Mouse (Mus musculus) E14TG2a.4 (cell line): ENCODE data around the gene Cdnf.
A peak's percentile ranks its signal among the peaks of the same experiment; 100 is the strongest.

Source experiments
- H3K27me3 ChIP-seq: 2 replicates; pipeline ENCODE4 v1.6.1; 2014; ENCODE audit warnings: low read length, control low read depth; ENCODE audit not compliant: insufficient read depth
- H3K36me3 ChIP-seq: 2 replicates; pipeline ENCODE4 v1.6.1; 2014; ENCODE audit warnings: low read length, control low read depth; ENCODE audit not compliant: insufficient read depth
- H3K4me1 ChIP-seq: replicated peaks from 2 replicates; pipeline ENCODE4 v1.6.1; 2014; ENCODE audit warnings: low read depth, low read length, control low read depth
- H3K4me3 ChIP-seq: replicated peaks from 2 replicates; pipeline ENCODE4 v1.5.1; 2014; ENCODE audit warnings: mild to moderate bottlenecking, low read length
- H3K9me3 ChIP-seq: 2 replicates; pipeline ENCODE4 v1.6.1; 2014; ENCODE audit warnings: low read length, control low read depth
- CTCF ChIP-seq: conservative IDR thresholded peaks from 2 replicates; pipeline ENCODE4 v1.5.1; 2014; ENCODE audit warnings: low read length
- NANOG ChIP-seq: IDR thresholded peaks from 2 replicates; pipeline ENCODE4 v1.6.1; 2014; ENCODE audit warnings: borderline replicate concordance, low read length, mixed read lengths
- POU5F1 ChIP-seq: IDR thresholded peaks from 2 replicates; pipeline ENCODE4 v1.6.1; 2014; ENCODE audit warnings: low read length, borderline replicate concordance

The Cdnf gene

GRCm38 (mm10) chr2:3512552-3513454 is at the start of gene Cdnf, which contains the start of the genes Gm45902 and Hspa14:
TSS of gene Cdnf (plus strand) at chr2:3513030.
TSS of gene Gm45902 (minus strand) at chr2:3512790.
TSS of gene Hspa14 (minus strand) at chr2:3512814.
- TF ChIP-seq NANOG (no peak), CTCF (no peak), POU5F1 (no peak)
- Histone ChIP-seq H3K9me3 (no peaks in the 10 kb centered on the region), H3K4me1 (peaks cover 34% of the 10 kb centered on the region), H3K36me3 (peaks cover 36% of the 10 kb centered on the region), H3K27me3 (no peaks in the 10 kb centered on the region), H3K4me3 (peak within 1 kb of the TSS; percentile 99)

- Histone ChIP-seq H3K4me3 (peak overlapping the region; percentile 93), H3K9me3 (no peaks in the 10 kb centered on the region), H3K36me3 (peaks cover 32% of the 10 kb centered on the region), H3K27me3 (peaks cover 9% of the 10 kb centered on the region), H3K4me1 (peaks cover 21% of the 10 kb centered on the region)
- TF ChIP-seq POU5F1: no peak
- TF ChIP-seq NANOG: no peak
- TF ChIP-seq CTCF: no peak
Measured at GRCm38 (mm10) chr2:3473891-3474290, 38.9 kb upstream of the Cdnf start.

- TF ChIP-seq NANOG (no peak), POU5F1 (no peak), CTCF (no peak)
- peaks cover 2% of the 10 kb centered on the region; the same call in 1 of the 2 replicates for H3K9me3 ChIP-seq
- H3K4me1 ChIP-seq: peaks cover 21% of the 10 kb centered on the region
- peak overlapping the region; percentile 93 for H3K4me3 ChIP-seq
- peaks cover 29% of the 10 kb centered on the region for H3K36me3 ChIP-seq
- peaks cover 9% of the 10 kb centered on the region for H3K27me3 ChIP-seq
Measured at GRCm38 (mm10) chr2:3474361-3474805, 38.4 kb upstream of the Cdnf start.

GRCm38 (mm10) chr2:3474861-3475283 is 38.0 kb upstream of the Cdnf start, which contains the start of gene Suv39h2:
TSS of gene Suv39h2 (minus strand) at chr2:3475031.
- Histone ChIP-seq H3K4me3 (peak within 1 kb of the TSS; percentile 93), H3K36me3 (peaks cover 25% of the 10 kb centered on the region), H3K9me3 (peaks cover 4% of the 10 kb centered on the region; the same call in 1 of the 2 replicates), H3K4me1 (peaks cover 21% of the 10 kb centered on the region), H3K27me3 (peaks cover 9% of the 10 kb centered on the region)
- TF ChIP-seq CTCF: no peak
- TF ChIP-seq POU5F1: no peak
- TF ChIP-seq NANOG: no peak

- H3K4me3 ChIP-seq: no peak overlapping the region
- no peak for TF ChIP-seq POU5F1
- TF ChIP-seq NANOG: no peak
- no peak for TF ChIP-seq CTCF
Measured at GRCm38 (mm10) chr2:3475746-3476251, 37.0 kb upstream of the Cdnf start.

GRCm38 (mm10) chr2:3480239-3480638 is 32.6 kb upstream of the Cdnf start:
- Histone ChIP-seq H3K4me1 (peaks cover 8% of the 10 kb centered on the region), H3K36me3 (peaks cover 4% of the 10 kb centered on the region; the same call in 1 of the 2 replicates), H3K27me3 (peaks cover 9% of the 10 kb centered on the region), H3K9me3 (peaks cover 4% of the 10 kb centered on the region; the same call in 1 of the 2 replicates), H3K4me3 (no peak overlapping the region)
- TF ChIP-seq POU5F1 (no peak), CTCF (0 out of 2 replicates have a peak, but pooled peaks have one; percentile 6), NANOG (no peak)

More at GRCm38 (mm10) chr2:3475746-3476251, 37.0 kb upstream of the Cdnf start:
- Histone ChIP-seq H3K27me3 (peaks cover 9% of the 10 kb centered on the region), H3K4me1 (peaks cover 21% of the 10 kb centered on the region), H3K9me3 (peaks cover 4% of the 10 kb centered on the region; the same call in 1 of the 2 replicates), H3K36me3 (peaks cover 15% of the 10 kb centered on the region)

- H3K36me3 ChIP-seq: peaks cover 54% of the 10 kb centered on the region
- no peaks in the 10 kb centered on the region for H3K27me3 ChIP-seq
- H3K4me3 ChIP-seq: no peak overlapping the region
- H3K4me1 ChIP-seq: no peaks in the 10 kb centered on the region
- H3K9me3 ChIP-seq: no peaks in the 10 kb centered on the region
- TF ChIP-seq POU5F1: no peak
- TF ChIP-seq NANOG: no peak
- TF ChIP-seq CTCF: no peak
Measured at GRCm38 (mm10) chr2:3489816-3490215, 23.0 kb upstream of the Cdnf start.

- no peak for TF ChIP-seq POU5F1
- no peak for TF ChIP-seq NANOG
- no peak for TF ChIP-seq CTCF
- H3K4me3 ChIP-seq: no peak overlapping the region
Measured at GRCm38 (mm10) chr2:3493833-3494409, 18.9 kb upstream of the Cdnf start.

More at GRCm38 (mm10) chr2:3493833-3494409, 18.9 kb upstream of the Cdnf start:
- H3K9me3 ChIP-seq: no peaks in the 10 kb centered on the region
- H3K27me3 ChIP-seq: no peaks in the 10 kb centered on the region
- 0 out of 2 replicates have a peak, but pooled peaks cover under 1% of the 10 kb centered on the region for H3K4me1 ChIP-seq
- H3K36me3 ChIP-seq: peaks cover 90% of the 10 kb centered on the region
